In genomic region chr12:40102359-40102758, GRCm38 (mm10) we compare ENCODE assay signal across 21 mouse cellular contexts. TPM values are rescaled to one million over a fixed set of nuclear protein-coding genes. Genes with fewer than 3 reads are reported as not detected.
"Had no signal": no experiment of that assay in that cellular context is flagged by ENCODE, and none has a peak within 500 bp of the region (broad histone marks: within the 10 kb centered on the region; RNA-seq: fewer than 3 reads in every experiment).

No protein-coding gene starts in this region.

- DNase-seq: kidney, adult 11 months; kidney, adult 8-10 months; kidney, postnatal 25 days; layer of hippocampus, adult 9-11 months; liver, embryonic 13.5 days; lung, adult 2 months; lung, postnatal 14 days; lung, postnatal 4 days; midbrain, embryonic 14.5 days; right cerebral cortex, adult 18-20 months; right cerebral cortex, postnatal 14 days; right cerebral cortex, postnatal 4 days; thymus, postnatal 25 days had no signal

- H3K36me3 ChIP-seq: liver, embryonic 13.5 days; stomach, embryonic 15.5 days had no signal

- H3K4me3 ChIP-seq: layer of hippocampus, adult 2 months; left cerebral cortex, adult 2 months; liver, embryonic 13.5 days; megakaryocyte, embryonic 14.5 days; stomach, embryonic 15.5 days had no signal

- H3K27ac ChIP-seq: layer of hippocampus, adult 2 months; left cerebral cortex, adult 2 months; liver, embryonic 13.5 days; stomach, embryonic 15.5 days had no signal

- H3K27me3 ChIP-seq: liver, embryonic 13.5 days; megakaryocyte, embryonic 14.5 days; stomach, embryonic 15.5 days had no signal

- H3K4me2 ChIP-seq: liver, embryonic 13.5 days; midbrain, embryonic 11.5 days; stomach, embryonic 15.5 days had no signal

- H3K9me3 ChIP-seq: liver, embryonic 13.5 days; stomach, embryonic 15.5 days had no signal

- H3K9ac ChIP-seq: liver, embryonic 13.5 days; stomach, embryonic 15.5 days had no signal

- H3K4me1 ChIP-seq: stomach, embryonic 15.5 days had no signal

RNA-seq across cellular contexts. Expression of gene Scin, which starts 31.7 kb away (rescaled TPM):
- total RNA-seq: left cerebral cortex, adult 2 months; left cerebral cortex, postnatal 10 days; liver, adult 2 months had no signal
- polyA plus RNA-seq: neural tube, embryonic 14.5 days had no signal
